Mouse (Mus musculus): ENCODE measurements at regions not wholly inside any gene's neighbourhood (a gene's known extent, or its start where the extent isn't known, plus 50 kb on each side); places are given as distances from the start of the nearest gene placed in this dataset.

DNA sequence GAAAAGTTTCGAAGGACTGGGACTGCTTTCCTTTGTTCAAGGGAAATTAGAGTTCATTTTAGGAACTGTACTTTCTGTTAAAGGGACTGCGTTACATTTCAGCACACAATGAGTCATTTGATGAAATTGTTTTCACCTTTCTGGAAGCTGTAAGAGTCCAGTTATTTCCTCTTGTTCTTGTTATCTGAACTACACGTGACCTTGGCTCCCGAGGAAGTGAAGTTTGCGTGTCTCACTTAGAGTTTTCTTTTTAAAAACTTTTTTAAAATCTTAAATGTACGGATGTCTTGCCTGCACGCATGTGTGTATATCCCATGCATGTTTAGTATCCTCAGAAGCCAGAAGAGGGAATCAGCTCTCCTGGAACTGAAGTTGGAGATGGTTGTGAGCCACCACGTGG lies 52.6 kb upstream of the Fxr1 start:
- no peak for ATAC-seq (replicated peaks; ENCODE audit: low FRiP score, poor library complexity, severe bottlenecking)

All from erythroid progenitor cell, adult 5-6 weeks (primary cell).